Mouse (Mus musculus) kidney, postnatal 0 days (tissue): Measurements from ENCODE around the gene Hc. TPM values are rescaled to one million over a fixed set of nuclear protein-coding genes. Genes with fewer than 3 reads are reported as not detected.
A peak's percentile ranks its signal among the peaks of the same experiment; 100 is the strongest.

Experiments used
- ATAC-seq: fragments of 200-750 bp; cut with Nextera tagmentation; replicated peaks from 2 replicates; pipeline ENCODE4 v1.8.0; 2017; ENCODE audit warnings: low read depth, moderate number of reproducible peaks, moderate TSS enrichment, moderate library complexity; ENCODE audit not compliant: low FRiP score
- DNase-seq: peaks from one replicate; pipeline ENCODE4 v3.0.0-alpha.2; 2016; ENCODE audit warnings: low spot score
- H3K27ac ChIP-seq: fragments of 300-500 bp; sonication (generic); 2 replicates; pipeline ENCODE4 v1.5.1; 2014; ENCODE audit warnings: mild to moderate bottlenecking
- H3K27me3 ChIP-seq: fragments of 300-500 bp; sonication (generic); 2 replicates; pipeline ENCODE4 v1.6.1; 2014; ENCODE audit warnings: low read length, mixed read lengths; ENCODE audit not compliant: insufficient read depth
- H3K36me3 ChIP-seq: fragments of 300-500 bp; sonication (generic); 2 replicates; pipeline ENCODE4 v1.6.1; 2014; ENCODE audit warnings: low read length, mixed read lengths; ENCODE audit not compliant: insufficient read depth
- H3K4me1 ChIP-seq: fragments of 300-500 bp; sonication (generic); replicated peaks from 2 replicates; pipeline ENCODE4 v1.6.1; 2014; ENCODE audit warnings: antibody characterized with exemption, low read length, mixed read lengths; ENCODE audit not compliant: insufficient read depth
- H3K4me2 ChIP-seq: fragments of 300-500 bp; sonication (generic); 2 replicates; pipeline ENCODE4 v1.6.1; 2014; ENCODE audit warnings: mild to moderate bottlenecking, low read length, moderate library complexity, mixed read lengths
- H3K4me3 ChIP-seq: fragments of 300-500 bp; sonication (generic); replicated peaks from 2 replicates; pipeline ENCODE4 v1.5.1; 2014; ENCODE audit warnings: low read depth, low read length
- H3K9ac ChIP-seq: fragments of 300-500 bp; sonication (generic); 2 replicates; pipeline ENCODE4 v1.6.1; 2014; ENCODE audit warnings: low read depth, low read length
- H3K9me3 ChIP-seq: fragments of 300-500 bp; sonication (generic); replicated peaks from 2 replicates; pipeline ENCODE4 v1.6.1; 2016; ENCODE audit warnings: low read length, inconsistent platforms, mixed read lengths
- CTCF ChIP-seq: IDR thresholded peaks from 2 replicates; pipeline ENCODE4 v1.5.1; 2016; ENCODE audit warnings: antibody characterized with exemption, low read depth, mild to moderate bottlenecking, moderate library complexity
- WGBS: fragments of 180-500 bp; shearing (Covaris S2); extraction: QIAGEN DNeasy Blood & Tissue Kit; methylation state at CpG from one replicate; pipeline ENCODE4 v1.1.7; 2014; 5-methylcytosine and 5-hydroxymethylcytosine counted together
- polyA plus RNA-seq: library from polyadenylated mRNA; unstranded; fragments of >200 nt; fragmentation: Nextera tagmentation; extraction: Ambion mirVana; gene quantifications from 2 replicates; pipeline ENCODE4 v1.2.1, GENCODE M21; 2015

Hc gene
- polyA plus RNA-seq, 1 experiment from 2014 or later: 0.16 TPM

- no peaks in the 10 kb centered on the region for H3K4me1 ChIP-seq
- ATAC-seq (no peak), DNase-seq (no peak)
- no peak overlapping the region for H3K4me2 ChIP-seq
- 85% methylated on average over 6 of the region's 6 CpGs for WGBS
- H3K9ac ChIP-seq: no peak overlapping the region
- no peak overlapping the region for H3K27ac ChIP-seq
- no peaks in the 10 kb centered on the region for H3K27me3 ChIP-seq
- no peak for TF ChIP-seq CTCF
- H3K4me3 ChIP-seq: no peak overlapping the region
- no peaks in the 10 kb centered on the region for H3K9me3 ChIP-seq
- H3K36me3 ChIP-seq: no peaks in the 10 kb centered on the region
Measured at GRCm38 (mm10) chr2:35063333-35064030, 2.2 kb upstream of the Hc start.

GRCm38 (mm10) chr2:35060897-35061296 lies 341 bp downstream of the Hc start:
- no peaks in the 10 kb centered on the region for H3K9me3 ChIP-seq
- 19% methylated on average over 6 of the region's 6 CpGs for WGBS
- no peaks in the 10 kb centered on the region for H3K4me1 ChIP-seq
- TF ChIP-seq CTCF: no peak
- H3K36me3 ChIP-seq: no peaks in the 10 kb centered on the region
- ATAC-seq (no peak), DNase-seq (peak; percentile 48)
- H3K27me3 ChIP-seq: no peaks in the 10 kb centered on the region
- H3K4me2 ChIP-seq: no peak overlapping the region
- H3K4me3 ChIP-seq: no peak overlapping the region
- no peak overlapping the region for H3K9ac ChIP-seq
- H3K27ac ChIP-seq: no peak overlapping the region

GRCm38 (mm10) chr2:35060256-35060655 lies 982 bp downstream of the Hc start:
- ATAC-seq (no peak), DNase-seq (no peak)
- H3K4me1 ChIP-seq: no peaks in the 10 kb centered on the region
- H3K9ac ChIP-seq: no peak overlapping the region
- H3K4me3 ChIP-seq: no peak overlapping the region
- TF ChIP-seq CTCF: no peak
- no peak overlapping the region for H3K4me2 ChIP-seq
- H3K27me3 ChIP-seq: no peaks in the 10 kb centered on the region
- 79% methylated on average over 5 of the region's 5 CpGs for WGBS
- no peaks in the 10 kb centered on the region for H3K36me3 ChIP-seq
- H3K9me3 ChIP-seq: no peaks in the 10 kb centered on the region
- no peak overlapping the region for H3K27ac ChIP-seq

- DNase-seq: no peak
- no peaks in the 10 kb centered on the region for H3K4me1 ChIP-seq
- WGBS: 78% methylated on average over 2 of the region's 2 CpGs
- no peaks in the 10 kb centered on the region for H3K9me3 ChIP-seq
- no peak overlapping the region for H3K4me3 ChIP-seq
- no peak overlapping the region for H3K4me2 ChIP-seq
- no peak for TF ChIP-seq CTCF
- H3K27ac ChIP-seq: no peak overlapping the region
- ATAC-seq: no peak
- H3K27me3 ChIP-seq: no peaks in the 10 kb centered on the region
- H3K36me3 ChIP-seq: no peaks in the 10 kb centered on the region
- no peak overlapping the region for H3K9ac ChIP-seq
Measured at GRCm38 (mm10) chr2:35058325-35058724, 2.9 kb downstream of the Hc start.

- Histone ChIP-seq H3K4me3 (no peak overlapping the region), H3K9ac (no peak overlapping the region), H3K36me3 (no peaks in the 10 kb centered on the region), H3K27me3 (no peaks in the 10 kb centered on the region), H3K27ac (no peak overlapping the region), H3K4me1 (no peaks in the 10 kb centered on the region), H3K9me3 (no peaks in the 10 kb centered on the region), H3K4me2 (no peak overlapping the region)
- 77% methylated on average over 11 of the region's 11 CpGs for WGBS
- DNase-seq (no peak), ATAC-seq (no peak)
- TF ChIP-seq CTCF: no peak
Measured at GRCm38 (mm10) chr2:35057243-35057642, 4.0 kb downstream of the Hc start.

GRCm38 (mm10) chr2:35048851-35049250 lies 12.4 kb downstream of the Hc start:
- DNase-seq (peak; percentile 51), ATAC-seq (no peak)
- no peaks in the 10 kb centered on the region for H3K36me3 ChIP-seq
- no peak overlapping the region for H3K27ac ChIP-seq
- H3K4me3 ChIP-seq: no peak overlapping the region
- H3K9me3 ChIP-seq: no peaks in the 10 kb centered on the region
- no peak overlapping the region for H3K4me2 ChIP-seq
- H3K4me1 ChIP-seq: no peaks in the 10 kb centered on the region
- TF ChIP-seq CTCF: peak; percentile 81
- H3K27me3 ChIP-seq: no peaks in the 10 kb centered on the region
- H3K9ac ChIP-seq: no peak overlapping the region
- 51% methylated on average over 5 of the region's 5 CpGs for WGBS

GRCm38 (mm10) chr2:35044956-35045355 lies 16.3 kb downstream of the Hc start:
- H3K9ac ChIP-seq: no peak overlapping the region
- 75% methylated on average over 2 of the region's 2 CpGs for WGBS
- no peak overlapping the region for H3K4me2 ChIP-seq
- H3K4me3 ChIP-seq: no peak overlapping the region
- no peaks in the 10 kb centered on the region for H3K9me3 ChIP-seq
- no peak for ATAC-seq
- no peak overlapping the region for H3K27ac ChIP-seq
- peak; percentile 82 for DNase-seq
- no peaks in the 10 kb centered on the region for H3K27me3 ChIP-seq
- H3K4me1 ChIP-seq: no peaks in the 10 kb centered on the region
- H3K36me3 ChIP-seq: no peaks in the 10 kb centered on the region
- TF ChIP-seq CTCF: peak; percentile 83
